Mouse (Mus musculus): ENCODE data around the gene Vps52.

DNA sequence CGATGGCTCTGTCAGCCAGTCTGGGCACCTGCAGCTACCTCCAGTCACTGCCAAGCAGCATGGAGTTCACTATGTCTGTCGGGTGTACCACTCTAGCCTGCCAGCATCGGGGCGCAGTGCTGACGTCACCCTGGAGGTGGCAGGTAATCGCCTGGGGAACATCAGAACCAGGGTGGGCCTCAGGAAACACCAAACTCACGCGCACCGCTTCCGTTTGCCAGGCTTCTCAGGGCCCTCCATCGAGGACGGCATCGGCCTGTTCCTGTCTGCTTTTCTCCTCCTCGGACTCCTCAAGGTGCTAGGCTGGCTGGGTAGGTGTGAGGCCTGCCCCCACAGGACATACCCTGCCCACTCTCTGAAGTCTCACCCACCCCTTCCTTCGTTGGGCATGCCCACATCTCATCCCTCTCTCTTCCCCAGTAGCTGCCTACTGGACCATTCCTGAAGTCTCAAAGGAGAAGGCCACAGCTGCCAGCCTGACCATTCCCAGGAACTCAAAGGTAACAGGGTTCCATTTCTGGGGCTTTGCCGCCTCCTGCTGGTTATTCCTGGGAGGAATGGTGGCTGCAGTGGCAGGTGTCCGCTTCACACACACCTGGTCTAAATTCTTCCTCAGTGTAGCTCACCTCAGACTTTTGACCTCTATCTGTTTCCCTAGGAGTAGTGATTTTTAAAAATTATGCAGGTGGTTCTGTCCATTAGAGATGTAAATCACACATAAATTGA lies 29.2 kb upstream of the Vps52 start:
- no peak for TF ChIP-seq CTCF (IDR thresholded peaks at IDR 0.05; ENCODE audit: control insufficient read depth, insufficient read depth, insufficient read length)
- no peak for TF ChIP-seq MAX (IDR thresholded peaks at IDR 0.05)
- no peak for TF ChIP-seq MYOG (IDR thresholded peaks at IDR 0.05; ENCODE audit: control insufficient read depth, extremely low read depth, insufficient read length)
- TF ChIP-seq CEBPB (IDR thresholded peaks at IDR 0.05; ENCODE audit: low read depth), result no peak
- TF ChIP-seq MYOD1 (IDR thresholded peaks at IDR 0.05; ENCODE audit: control insufficient read depth, insufficient read length, low read depth), result no peak
- no peak for TF ChIP-seq USF1 (IDR thresholded peaks at IDR 0.05; ENCODE audit: low read depth)
